Mouse (Mus musculus) bone marrow macrophage, adult 2 months (primary cell): ENCODE data around the gene Tle2.

ENCODE experiments used
- CTCF ChIP-seq: IDR thresholded peaks from 2 replicates; pipeline ENCODE4 v1.5.1; 2012; ENCODE audit warnings: low read depth, mild to moderate bottlenecking, low read length, moderate library complexity
- POLR2A ChIP-seq: IDR thresholded peaks from 2 replicates; pipeline ENCODE4 v1.6.1; 2012; ENCODE audit warnings: mild to moderate bottlenecking, low read depth, low read length, borderline replicate concordance

DNA sequence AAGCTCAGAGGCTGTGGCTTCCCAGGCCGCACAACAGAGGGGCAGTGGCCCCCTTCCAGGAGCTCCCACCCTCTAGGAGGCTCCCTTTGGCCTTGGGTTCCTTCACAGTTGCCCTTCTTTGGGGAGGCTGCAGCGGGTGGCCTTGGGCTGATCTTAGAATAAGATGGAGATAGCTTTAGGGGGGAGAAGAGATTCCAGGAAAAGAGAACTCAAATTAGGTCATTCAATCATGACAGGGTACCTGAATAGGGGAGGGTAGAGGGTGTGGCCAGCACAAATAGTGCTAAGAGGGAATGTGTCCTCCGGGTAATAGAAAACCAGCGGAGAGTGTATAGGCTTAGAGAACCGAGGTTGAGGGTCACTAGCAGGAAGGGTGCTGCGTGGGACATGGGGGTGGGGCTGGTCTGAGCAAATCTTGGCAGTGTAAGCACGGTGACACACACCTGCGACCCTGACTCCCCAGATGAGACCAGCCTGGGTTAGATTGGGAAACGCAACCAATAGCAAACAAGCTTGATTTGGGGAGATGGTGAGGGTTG lies 2.2 kb upstream of the Tle2 start:
- TF ChIP-seq POLR2A (no peak), CTCF (no peak)
